Mouse (Mus musculus): ENCODE results near the gene Egr2. TPM values are rescaled to one million over a fixed set of nuclear protein-coding genes. Genes with fewer than 3 reads are reported as not detected.
A peak's percentile ranks its signal among the peaks of the same experiment; 100 is the strongest.

Egr2 gene
- polyA plus RNA-seq, 1 experiment from 2014 or later = 0.28 TPM

DNA sequence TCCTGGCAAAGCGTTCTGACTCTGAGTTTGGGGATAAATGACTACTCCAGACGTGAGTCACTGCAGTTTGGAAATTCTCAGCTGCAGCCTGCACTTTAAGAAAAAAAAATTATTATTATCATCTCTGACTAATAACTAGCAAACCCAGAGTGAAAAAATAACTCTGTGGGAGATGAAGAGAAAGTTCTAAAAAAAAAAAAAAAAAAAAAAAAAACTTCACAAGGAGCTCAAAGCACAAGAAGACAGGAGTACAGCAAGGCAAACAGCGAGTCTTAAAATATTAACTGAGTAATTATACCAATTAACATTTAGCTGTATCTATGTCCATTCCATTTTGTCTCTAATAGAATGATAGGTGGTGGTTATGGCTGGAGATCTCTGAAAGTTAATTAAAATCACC is 11.1 kb upstream of the Egr2 start:
- WGBS = 77% methylated on average over 3 of the region's 3 CpGs
- TF ChIP-seq CTCF (IDR thresholded peaks at IDR 0.05; ENCODE audit: low read depth) = no peak

DNA sequence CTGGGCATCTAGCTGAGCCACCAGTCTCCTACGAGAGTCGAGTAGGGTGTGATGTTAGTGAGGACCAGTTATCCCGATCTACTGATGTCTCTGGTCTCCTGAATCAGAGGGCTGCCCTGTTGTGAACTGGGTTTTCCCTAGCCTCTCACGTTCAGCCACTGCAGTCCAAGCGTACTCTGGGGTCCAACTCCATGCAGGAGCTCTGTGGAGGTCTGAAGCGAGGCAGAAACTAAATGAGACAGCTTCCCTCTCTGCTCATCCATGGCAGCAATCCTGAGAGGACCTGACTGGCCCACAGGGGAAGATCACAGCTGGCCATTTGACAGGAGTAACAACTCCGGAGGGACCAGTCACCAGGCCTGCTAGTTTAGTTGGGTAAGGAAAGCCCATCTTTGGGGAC is 10.6 kb upstream of the Egr2 start:
- ATAC-seq (ENCODE audit: insufficient read depth) = no peak
- H3K4me3 ChIP-seq (ENCODE audit: low read depth, low read length) = no peak overlapping the region
- no peak for TF ChIP-seq CTCF (IDR thresholded peaks at IDR 0.05; ENCODE audit: low read depth)

More for the DNA sequence above, 11.1 kb upstream of the Egr2 start:
- no peak for ATAC-seq (ENCODE audit: insufficient read depth)
- Histone ChIP-seq H3K4me3 (ENCODE audit: low read depth, low read length) (no peak overlapping the region), H3K4me1 (ENCODE audit: insufficient read depth) (no peaks in the 10 kb centered on the region), H3K9ac (no peak overlapping the region), H3K36me3 (ENCODE audit: insufficient read depth) (no peaks in the 10 kb centered on the region), H3K27ac (ENCODE audit: low read depth) (no peak overlapping the region), H3K9me3 (ENCODE audit: low read depth, low read length) (no peaks in the 10 kb centered on the region), H3K27me3 (ENCODE audit: insufficient read depth, low read length) (no peaks in the 10 kb centered on the region), H3K4me2 (no peak overlapping the region)
- DNase-seq = no peak

DNA sequence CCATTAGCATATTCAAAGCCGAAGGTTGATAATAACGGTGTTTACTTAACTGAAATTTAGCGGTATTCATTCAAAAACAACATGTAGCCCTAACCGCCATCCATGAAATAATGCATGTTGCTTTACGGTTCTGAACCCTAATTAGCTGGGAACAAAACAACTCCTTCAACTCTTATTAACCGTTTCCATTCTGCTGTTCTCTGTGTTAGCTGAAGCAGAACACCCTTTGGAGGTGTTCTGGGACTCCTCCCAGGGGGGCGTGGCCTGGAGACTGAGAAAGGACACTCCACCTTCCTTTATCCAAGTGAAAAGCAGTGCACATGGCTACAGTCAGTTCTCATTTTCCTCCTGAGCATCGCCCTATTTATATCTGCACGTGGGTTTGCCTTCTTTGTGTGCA is 8.8 kb upstream of the Egr2 start:
- H3K36me3 ChIP-seq (ENCODE audit: insufficient read depth) = no peaks in the 10 kb centered on the region
- no peak overlapping the region for H3K27ac ChIP-seq (ENCODE audit: low read depth)
- TF ChIP-seq CTCF (IDR thresholded peaks at IDR 0.05; ENCODE audit: low read depth) = no peak
- ATAC-seq (ENCODE audit: insufficient read depth) = no peak
- H3K4me1 ChIP-seq (ENCODE audit: insufficient read depth) = no peaks in the 10 kb centered on the region
- H3K4me3 ChIP-seq (ENCODE audit: low read depth, low read length) = no peak overlapping the region
- H3K9me3 ChIP-seq (ENCODE audit: low read depth, low read length) = no peaks in the 10 kb centered on the region
- no peak for DNase-seq
- 0 out of 2 replicates have a peak, but pooled peaks cover 4% of the 10 kb centered on the region for H3K27me3 ChIP-seq (ENCODE audit: insufficient read depth, low read length)
- no peak overlapping the region for H3K9ac ChIP-seq
- H3K4me2 ChIP-seq = no peak overlapping the region
- WGBS = 74% methylated on average over 9 of the region's 9 CpGs

More for the DNA sequence above, 10.6 kb upstream of the Egr2 start:
- no peak overlapping the region for H3K4me2 ChIP-seq
- 70% methylated on average over 7 of the region's 7 CpGs for WGBS
- no peak overlapping the region for H3K9ac ChIP-seq
- no peaks in the 10 kb centered on the region for H3K36me3 ChIP-seq (ENCODE audit: insufficient read depth)
- H3K9me3 ChIP-seq (ENCODE audit: low read depth, low read length) = no peaks in the 10 kb centered on the region
- no peak for DNase-seq
- H3K4me1 ChIP-seq (ENCODE audit: insufficient read depth) = no peaks in the 10 kb centered on the region
- no peak overlapping the region for H3K27ac ChIP-seq (ENCODE audit: low read depth)
- H3K27me3 ChIP-seq (ENCODE audit: insufficient read depth, low read length) = no peaks in the 10 kb centered on the region

DNA sequence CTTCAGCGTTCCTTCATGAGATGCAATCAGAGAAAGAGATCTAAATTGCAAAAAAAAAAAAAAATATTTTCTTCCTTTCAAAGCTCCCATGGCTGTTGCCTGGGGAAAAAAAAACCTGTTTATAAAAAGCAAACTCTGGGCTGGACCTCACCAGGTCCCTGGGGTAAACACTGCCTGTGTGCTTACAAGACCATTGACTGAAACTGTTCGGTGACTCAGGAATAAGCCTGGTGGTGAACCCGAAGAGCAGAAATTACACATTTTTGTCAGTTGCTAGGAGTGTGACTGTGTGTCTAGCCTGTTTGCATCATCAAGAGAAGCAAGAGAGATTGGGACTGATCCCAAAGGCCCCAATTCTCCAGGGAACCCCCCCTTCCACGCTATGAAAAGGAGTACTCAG is 5.5 kb upstream of the Egr2 start:
- no peak for ATAC-seq (ENCODE audit: insufficient read depth)
- no peak overlapping the region for H3K9ac ChIP-seq
- no peak for DNase-seq
- H3K36me3 ChIP-seq (ENCODE audit: insufficient read depth) = no peaks in the 10 kb centered on the region
- no peaks in the 10 kb centered on the region for H3K4me1 ChIP-seq (ENCODE audit: insufficient read depth)
- peaks cover 29% of the 10 kb centered on the region for H3K27me3 ChIP-seq (ENCODE audit: insufficient read depth, low read length)
- WGBS = 63% methylated on average over 4 of the region's 4 CpGs
- H3K4me3 ChIP-seq (ENCODE audit: low read depth, low read length) = no peak overlapping the region
- no peak for TF ChIP-seq CTCF (IDR thresholded peaks at IDR 0.05; ENCODE audit: low read depth)
- no peaks in the 10 kb centered on the region for H3K9me3 ChIP-seq (ENCODE audit: low read depth, low read length)
- H3K27ac ChIP-seq (ENCODE audit: low read depth) = no peak overlapping the region
- no peak overlapping the region for H3K4me2 ChIP-seq

- under 1% methylated on average over 35 of the region's 35 CpGs for WGBS
Measured at GRCm38 (mm10) chr10:67535972-67536371, 697 bp downstream of the Egr2 start.

DNA sequence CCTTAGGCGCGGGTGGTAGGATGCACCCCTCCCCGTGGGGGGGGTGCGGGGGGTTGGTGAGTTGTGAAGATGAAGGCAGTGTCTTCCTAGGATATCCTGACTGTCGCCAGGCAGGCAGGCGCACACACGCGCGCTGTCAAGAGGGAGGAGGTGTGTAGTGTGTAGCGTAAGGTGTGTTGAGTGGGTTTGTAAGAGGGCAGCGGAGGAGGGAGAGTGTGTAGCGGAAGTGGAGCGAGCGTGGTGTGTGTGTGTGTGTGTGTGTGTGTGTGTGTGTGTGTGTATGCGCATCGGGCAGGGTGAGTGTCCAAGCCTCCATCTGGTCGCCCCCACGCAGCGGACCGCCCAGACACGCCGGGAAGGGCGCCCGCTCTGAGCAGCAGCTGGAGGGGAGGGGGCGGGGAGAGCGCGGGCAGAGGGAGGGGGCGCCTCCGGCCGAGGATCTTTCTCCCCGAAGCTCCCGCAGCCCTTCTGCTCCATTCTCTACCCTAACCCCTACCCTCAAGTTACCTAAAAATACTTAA is 1.4 kb downstream of the Egr2 start:
- H3K27ac ChIP-seq (ENCODE audit: low read depth) = no peak overlapping the region
- ATAC-seq (ENCODE audit: insufficient read depth) = peak; percentile 37
- under 1% methylated on average over 26 of the region's 32 CpGs for WGBS
- peak overlapping the region; percentile 36 for H3K9ac ChIP-seq
- H3K4me2 ChIP-seq = peak overlapping the region; percentile 98
- peaks cover 5% of the 10 kb centered on the region; the same call in 1 of the 2 replicates for H3K4me1 ChIP-seq (ENCODE audit: insufficient read depth)
- no peaks in the 10 kb centered on the region for H3K9me3 ChIP-seq (ENCODE audit: low read depth, low read length)
- peaks cover 79% of the 10 kb centered on the region for H3K27me3 ChIP-seq (ENCODE audit: insufficient read depth, low read length)
- peak overlapping the region; percentile 55 for H3K4me3 ChIP-seq (ENCODE audit: low read depth, low read length)
- peak; percentile 42 for DNase-seq
- TF ChIP-seq CTCF (IDR thresholded peaks at IDR 0.05; ENCODE audit: low read depth) = no peak
- no peaks in the 10 kb centered on the region for H3K36me3 ChIP-seq (ENCODE audit: insufficient read depth)

More at GRCm38 (mm10) chr10:67535972-67536371, 697 bp downstream of the Egr2 start:
- Histone ChIP-seq H3K4me2 (peak overlapping the region; percentile 98), H3K4me1 (ENCODE audit: insufficient read depth) (peaks cover 5% of the 10 kb centered on the region; the same call in 1 of the 2 replicates), H3K27me3 (ENCODE audit: insufficient read depth, low read length) (peaks cover 75% of the 10 kb centered on the region), H3K9me3 (ENCODE audit: low read depth, low read length) (no peaks in the 10 kb centered on the region), H3K4me3 (ENCODE audit: low read depth, low read length) (peak overlapping the region; percentile 55), H3K9ac (no peak overlapping the region), H3K36me3 (ENCODE audit: insufficient read depth) (no peaks in the 10 kb centered on the region), H3K27ac (ENCODE audit: low read depth) (no peak overlapping the region)
- peak; percentile 88 for DNase-seq
- peak; percentile 35 for ATAC-seq (ENCODE audit: insufficient read depth)
- peak; percentile 61 for TF ChIP-seq CTCF (IDR thresholded peaks at IDR 0.05; ENCODE audit: low read depth)

DNA sequence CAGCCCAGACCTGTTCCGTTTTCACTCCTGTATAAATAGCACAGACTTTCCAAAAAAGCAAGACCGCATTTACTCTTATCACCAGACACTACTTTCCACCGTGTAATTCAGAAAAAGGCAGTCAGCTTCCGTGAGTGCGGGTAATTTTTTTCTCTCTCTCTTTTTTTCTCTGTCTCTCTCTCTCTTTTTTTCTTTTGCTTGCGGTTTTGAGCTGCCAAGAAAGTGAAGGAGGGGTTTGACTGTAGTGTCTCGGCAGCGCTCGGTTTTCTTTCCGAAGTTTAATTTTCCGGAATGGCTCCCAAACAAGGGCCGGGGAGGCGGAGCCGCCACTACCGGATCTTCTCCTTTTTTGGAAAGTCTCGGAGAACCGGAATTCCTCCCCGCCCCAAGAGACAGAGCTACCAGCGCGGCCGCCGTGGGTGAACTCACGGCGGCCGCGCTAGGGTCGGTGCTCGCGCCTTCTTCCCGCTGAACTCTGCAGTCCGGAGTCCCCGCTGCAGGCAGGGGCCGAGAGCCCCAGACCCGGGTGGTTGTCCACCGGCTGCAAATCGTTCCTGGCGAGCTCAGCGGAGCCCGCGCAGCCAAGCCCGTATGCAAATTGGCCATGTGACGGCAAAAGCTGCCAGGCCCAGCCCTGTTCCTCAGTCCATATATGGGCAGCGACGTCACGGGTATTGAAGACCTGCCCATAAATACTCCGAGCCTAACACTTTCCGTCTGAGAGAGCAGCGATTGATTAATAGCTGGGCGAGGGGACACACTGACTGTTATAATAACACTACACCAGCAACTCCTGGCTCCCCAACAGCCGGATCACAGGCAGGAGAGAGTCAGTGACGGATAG is 2.1 kb downstream of the Egr2 start:
- DNase-seq (peak; percentile 97), ATAC-seq (ENCODE audit: insufficient read depth) (peak; percentile 89)
- H3K4me2 ChIP-seq = peak overlapping the region; percentile 98
- peak overlapping the region; percentile 55 for H3K4me3 ChIP-seq (ENCODE audit: low read depth, low read length)
- H3K27ac ChIP-seq (ENCODE audit: low read depth) = peak overlapping the region; percentile 69
- H3K9ac ChIP-seq = peak overlapping the region; percentile 60
- H3K9me3 ChIP-seq (ENCODE audit: low read depth, low read length) = no peaks in the 10 kb centered on the region
- no peaks in the 10 kb centered on the region for H3K36me3 ChIP-seq (ENCODE audit: insufficient read depth)
- no peak for TF ChIP-seq CTCF (IDR thresholded peaks at IDR 0.05; ENCODE audit: low read depth)
- peaks cover 5% of the 10 kb centered on the region; the same call in 1 of the 2 replicates for H3K4me1 ChIP-seq (ENCODE audit: insufficient read depth)
- H3K27me3 ChIP-seq (ENCODE audit: insufficient read depth, low read length) = peaks cover 85% of the 10 kb centered on the region
- under 1% methylated on average over 51 of the region's 51 CpGs for WGBS

Measured in lung, embryonic 14.5 days (tissue).